Mouse (Mus musculus): ENCODE results near the gene Tnrc6c.

Tnrc6c gene

GRCm38 (mm10) chr11:117676649-117677048, 22.6 kb downstream of the Tnrc6c start:
- no peak for DNase-seq (ENCODE audit: low spot score in 2 of 2)

GRCm38 (mm10) chr11:117677111-117677510, 23.0 kb downstream of the Tnrc6c start:
- DNase-seq (ENCODE audit: low spot score in 2 of 2) = no peak

GRCm38 (mm10) chr11:117677594-117677993, 23.5 kb downstream of the Tnrc6c start:
- DNase-seq (ENCODE audit: low spot score in 2 of 2) = no peak

- DNase-seq (ENCODE audit: low spot score in 2 of 2) = no peak
Measured at GRCm38 (mm10) chr11:117678155-117678554, 24.1 kb downstream of the Tnrc6c start.

GRCm38 (mm10) chr11:117678740-117679139, 24.7 kb downstream of the Tnrc6c start:
- no peak for DNase-seq (ENCODE audit: low spot score in 2 of 2)

GRCm38 (mm10) chr11:117684640-117685039, 30.6 kb downstream of the Tnrc6c start:
- DNase-seq (ENCODE audit: low spot score in 2 of 2) = no peak

- DNase-seq (ENCODE audit: low spot score in 2 of 2) = peak in 1 of 2 experiments; percentile 27
Measured at GRCm38 (mm10) chr11:117685461-117685860, 31.4 kb downstream of the Tnrc6c start.

GRCm38 (mm10) chr11:117686021-117686420, 31.9 kb downstream of the Tnrc6c start:
- DNase-seq (ENCODE audit: low spot score in 2 of 2) = no peak

- DNase-seq (ENCODE audit: low spot score in 2 of 2) = no peak
Measured at GRCm38 (mm10) chr11:117688603-117689002, 34.5 kb downstream of the Tnrc6c start.

- DNase-seq (ENCODE audit: low spot score in 2 of 2) = no peak
Measured at GRCm38 (mm10) chr11:117691311-117691710, 37.2 kb downstream of the Tnrc6c start.

- no peak for DNase-seq (ENCODE audit: low spot score in 2 of 2)
Measured at GRCm38 (mm10) chr11:117694050-117694449, 40.0 kb downstream of the Tnrc6c start.

- DNase-seq (ENCODE audit: low spot score in 2 of 2) = no peak
Measured at GRCm38 (mm10) chr11:117696585-117696984, 42.5 kb downstream of the Tnrc6c start.

- DNase-seq (ENCODE audit: low spot score in 2 of 2) = no peak
Measured at GRCm38 (mm10) chr11:117700871-117701270, 46.8 kb downstream of the Tnrc6c start.

GRCm38 (mm10) chr11:117706267-117706666, 52.2 kb downstream of the Tnrc6c start:
- DNase-seq (ENCODE audit: low spot score in 2 of 2) = no peak

- no peak for DNase-seq (ENCODE audit: low spot score in 2 of 2)
Measured at GRCm38 (mm10) chr11:117707238-117707637, 53.1 kb downstream of the Tnrc6c start.

- peak in 1 of 2 experiments; percentile 55 for DNase-seq (ENCODE audit: low spot score in 2 of 2)
Measured at GRCm38 (mm10) chr11:117709308-117709707, 55.2 kb downstream of the Tnrc6c start.

- no peak for DNase-seq (ENCODE audit: low spot score in 2 of 2)
Measured at GRCm38 (mm10) chr11:117710815-117711294, 56.8 kb downstream of the Tnrc6c start.

- DNase-seq (ENCODE audit: low spot score in 2 of 2) = no peak
Measured at GRCm38 (mm10) chr11:117712065-117712464, 58.0 kb downstream of the Tnrc6c start.

GRCm38 (mm10) chr11:117713375-117713774, 59.3 kb downstream of the Tnrc6c start:
- DNase-seq (ENCODE audit: low spot score in 2 of 2) = no peak

- no peak for DNase-seq (ENCODE audit: low spot score in 2 of 2)
Measured at GRCm38 (mm10) chr11:117718838-117719237, 64.7 kb downstream of the Tnrc6c start.

- no peak for DNase-seq (ENCODE audit: low spot score in 2 of 2)
Measured at GRCm38 (mm10) chr11:117724604-117725301, 70.7 kb downstream of the Tnrc6c start.

GRCm38 (mm10) chr11:117727031-117727430, 72.9 kb downstream of the Tnrc6c start:
- DNase-seq (ENCODE audit: low spot score in 2 of 2) = no peak

- DNase-seq (ENCODE audit: low spot score in 2 of 2) = no peak
Measured at GRCm38 (mm10) chr11:117728245-117728644, 74.2 kb downstream of the Tnrc6c start.

GRCm38 (mm10) chr11:117728841-117729240, 74.8 kb downstream of the Tnrc6c start:
- DNase-seq (ENCODE audit: low spot score in 2 of 2) = no peak
